Mouse (Mus musculus): Measurements from ENCODE around the gene Jaml.

DNA sequence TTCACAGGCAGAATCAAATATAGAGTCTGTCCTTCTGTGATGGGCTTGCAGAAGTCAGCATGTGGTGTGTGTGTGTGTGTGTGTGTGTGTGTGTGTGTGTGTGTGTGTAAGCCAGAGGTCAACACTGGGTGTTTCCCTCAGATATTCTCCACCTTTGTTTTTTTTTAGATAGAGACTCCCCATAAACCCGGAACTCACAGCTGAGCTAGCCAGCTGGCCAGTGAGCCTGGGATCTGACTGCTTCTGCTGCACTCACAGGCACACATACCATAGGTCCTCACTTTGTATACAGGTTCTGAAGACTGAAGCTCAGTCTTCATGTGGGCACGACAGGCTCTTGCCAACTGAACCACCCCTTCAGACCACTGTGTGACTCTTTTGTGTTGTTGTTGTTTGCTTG is 46.7 kb upstream of the Jaml start:
- no peak for TF ChIP-seq POLR2A (IDR thresholded peaks at IDR 0.05; ENCODE audit: low read depth, low read length)
- TF ChIP-seq CTCF (conservative IDR thresholded peaks at IDR 0.05; ENCODE audit: insufficient read depth, insufficient read length, low read depth, low read length) = no peak

All from kidney, adult 2 months (tissue).